Mouse (Mus musculus) CH12.LX (cell line): Measurements from ENCODE around the gene Rassf8. TPM values are rescaled to one million over a fixed set of nuclear protein-coding genes. Genes with fewer than 3 reads are reported as not detected.

ENCODE experiments used
- DNase-seq: peaks from one replicate; pipeline ENCODE4 v3.0.0-alpha.2; 2013; ENCODE audit errors: extremely low read depth
- H3K27ac ChIP-seq: 2 replicates; pipeline ENCODE4 v1.5.1; 2012; ENCODE audit warnings: low read depth, mild to moderate bottlenecking, control low read depth, moderate library complexity; ENCODE audit not compliant: insufficient read depth
- H3K27me3 ChIP-seq: replicated peaks from 2 replicates; pipeline ENCODE3; 2012; ENCODE audit warnings: inconsistent platforms
- H3K36me3 ChIP-seq, 2 experiments: replicated peaks in 1 of 2; 2 replicates each; pipeline versions ENCODE3 to v1.6.1; 2012; ENCODE audit warnings: inconsistent platforms in 1 of 2, low read length in 1 of 2, mild to moderate bottlenecking in 1 of 2, mixed read lengths in 1 of 2, moderate library complexity in 1 of 2; ENCODE audit not compliant: control insufficient read depth in 1 of 2, insufficient read depth in 1 of 2
- H3K4me1 ChIP-seq, 2 experiments: 2 replicates each; pipeline ENCODE4 v1.6.1; 2012; ENCODE audit warnings: inconsistent platforms in 1 of 2, moderate library complexity in 1 of 2; ENCODE audit not compliant: insufficient read depth in 2 of 2, control insufficient read depth in 1 of 2
- H3K4me2 ChIP-seq: 2 replicates; pipeline ENCODE4 v1.6.1; 2012; ENCODE audit warnings: low read depth, mild to moderate bottlenecking, control low read depth; ENCODE audit not compliant: poor library complexity, insufficient read depth, severe bottlenecking
- H3K4me3 ChIP-seq, 3 experiments: fragments of 150-350 bp in 1 of 3; sonication (generic) in 1 of 3; replicated peaks in 1 of 3; 2 replicates each; pipeline versions ENCODE3 to v1.5.1; 2011 to 2012; ENCODE audit warnings: low read depth in 2 of 3, low read length in 2 of 3, mild to moderate bottlenecking in 2 of 3, moderate library complexity in 2 of 3, control low read depth in 1 of 3, improper control_type of control experiment in 1 of 3, inconsistent platforms in 1 of 3, mixed read lengths in 1 of 3; ENCODE audit not compliant: poor library complexity in 1 of 3
- H3K79me2 ChIP-seq: replicated peaks from 2 replicates; pipeline ENCODE4 v1.6.1; 2012; ENCODE audit warnings: mild to moderate bottlenecking, moderate library complexity; ENCODE audit not compliant: control insufficient read depth, poor library complexity, insufficient read depth, severe bottlenecking; ENCODE audit errors: extremely low read depth
- H3K9ac ChIP-seq: 2 replicates; pipeline ENCODE4 v1.6.1; 2012; ENCODE audit warnings: low read depth, mild to moderate bottlenecking, control low read depth, moderate library complexity; ENCODE audit not compliant: insufficient read depth
- H3K9me3 ChIP-seq: replicated peaks from 2 replicates; pipeline ENCODE3; 2012; ENCODE audit warnings: low read length, inconsistent platforms, mixed read lengths
- BHLHE40 ChIP-seq: IDR thresholded peaks from 2 replicates; pipeline ENCODE4 v1.6.1; 2011; ENCODE audit warnings: mild to moderate bottlenecking, low read depth, low read length, improper control_type of control experiment
- CHD2 ChIP-seq: IDR thresholded peaks from 2 replicates; pipeline ENCODE4 v1.6.1; 2011; ENCODE audit warnings: low read length, improper control_type of control experiment
- EP300 ChIP-seq: IDR thresholded peaks from 2 replicates; pipeline ENCODE4 v1.6.1; 2011; ENCODE audit warnings: low read length, improper control_type of control experiment
- ETS1 ChIP-seq: conservative IDR thresholded peaks from 2 replicates; pipeline ENCODE4 v1.6.1; 2012; ENCODE audit warnings: low read depth, mild to moderate bottlenecking, inconsistent platforms, low read length, improper control_type of control experiment, moderate library complexity
- HCFC1 ChIP-seq: IDR thresholded peaks from 2 replicates; pipeline ENCODE4 v1.6.1; 2012; ENCODE audit warnings: low read depth, mild to moderate bottlenecking, inconsistent platforms, low read length, improper control_type of control experiment
- IRF4 ChIP-seq: IDR thresholded peaks from 2 replicates; pipeline ENCODE4 v1.6.1; 2014; ENCODE audit warnings: low read depth, mild to moderate bottlenecking, inconsistent platforms, low read length, improper control_type of control experiment
- MAFK ChIP-seq: IDR thresholded peaks from 2 replicates; pipeline ENCODE4 v1.6.1; 2011; ENCODE audit warnings: low read length, improper control_type of control experiment; ENCODE audit not compliant: insufficient replicate concordance
- MAX ChIP-seq: IDR thresholded peaks from 2 replicates; pipeline ENCODE4 v1.6.1; 2011; ENCODE audit warnings: low read length, improper control_type of control experiment
- NRF1 ChIP-seq: IDR thresholded peaks from 2 replicates; pipeline ENCODE4 v1.6.1; 2014; ENCODE audit warnings: low read depth, mild to moderate bottlenecking, inconsistent platforms, low read length, improper control_type of control experiment, moderate library complexity
- PAX5 ChIP-seq: IDR thresholded peaks from 2 replicates; pipeline ENCODE4 v1.6.1; 2012; ENCODE audit warnings: low read length, inconsistent platforms, mixed read lengths
- RAD21 ChIP-seq: IDR thresholded peaks from 2 replicates; pipeline ENCODE4 v1.6.1; 2011; ENCODE audit warnings: low read depth, mild to moderate bottlenecking, low read length, improper control_type of control experiment, moderate library complexity
- RCOR1 ChIP-seq: conservative IDR thresholded peaks from 2 replicates; pipeline ENCODE4 v1.6.1; 2012; ENCODE audit warnings: low read depth, mild to moderate bottlenecking, inconsistent platforms, low read length, improper control_type of control experiment
- SIN3A ChIP-seq: IDR thresholded peaks from 2 replicates; pipeline ENCODE4 v1.6.1; 2012; ENCODE audit warnings: low read length, improper control_type of control experiment, inconsistent platforms
- ZC3H11A ChIP-seq: IDR thresholded peaks from 2 replicates; pipeline ENCODE4 v1.6.1; 2012; ENCODE audit warnings: low read depth, mild to moderate bottlenecking, inconsistent platforms, low read length, improper control_type of control experiment
- ZKSCAN1 ChIP-seq: IDR thresholded peaks from 2 replicates; pipeline ENCODE4 v1.6.1; 2012; ENCODE audit warnings: low read depth, inconsistent platforms, low read length, improper control_type of control experiment, borderline replicate concordance
- dilution Hi-C: fragments of 300-500 bp; cut with MboI; formaldehyde crosslinking; loops from 2 replicates; pipeline ENCODE4 v1.14.3; 2020; ENCODE audit warnings: low sequenced_read_pairs; ENCODE audit not compliant: extremely low pct_unique_long_range_greater_than_20kb, extremely low pct_ligation_motif_present
- in situ Hi-C: fragments of 300-500 bp; cut with MboI; formaldehyde crosslinking; loops from 3 replicates; pipeline ENCODE4 v1.14.3; 2019; ENCODE audit warnings: low sequenced_read_pairs, low pct_ligation_motif_present, low pct_unique_long_range_greater_than_20kb, mixed read lengths
- polyA plus RNA-seq: library from polyadenylated mRNA; unstranded; fragments of >175 nt; gene quantifications from 2 replicates; pipeline ENCODE4 v1.2.1, GENCODE M21; 2012; ENCODE audit warnings: low read depth; ENCODE audit not compliant: insufficient read length
- total RNA-seq, 2 experiments: library from RNA; depleted of rRNA; stranded (reverse); fragments of 300-350 nt in 1 of 2; fragments of >200 nt in 1 of 2; gene quantifications; 2 replicates each; pipeline ENCODE4 v1.2.3; 2012 to 2014

The Rassf8 gene
- total and polyA plus RNA-seq, 3 experiments: 0.34 to 0.59 (median 0.48) TPM

DNA sequence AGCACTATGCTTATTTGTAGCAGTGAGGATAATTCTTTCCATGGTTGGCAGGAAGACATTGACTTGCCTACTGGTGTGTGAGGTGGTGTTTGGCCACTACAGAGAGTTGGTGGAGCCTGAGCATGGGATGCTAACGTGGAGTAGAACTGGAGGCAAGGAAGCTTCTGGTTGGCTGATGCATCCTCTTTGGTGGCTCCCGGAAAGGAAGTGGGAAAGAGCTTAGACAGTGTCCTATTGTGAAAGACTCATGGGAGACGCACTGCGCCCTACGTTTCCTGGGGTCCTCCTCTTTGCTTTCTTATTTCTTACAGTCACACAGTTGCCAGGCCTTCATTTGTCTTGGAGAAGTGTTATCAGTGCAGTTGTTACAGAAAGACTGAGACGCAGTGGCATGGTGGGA, 20.4 kb downstream of the Rassf8 start:
- H3K79me2 ChIP-seq: no peaks in the 10 kb centered on the region
- H3K9ac ChIP-seq: no peak overlapping the region
- peaks cover 11 to 16% of the 10 kb centered on the region in 2 experiments for H3K4me1 ChIP-seq
- H3K27ac ChIP-seq: no peak overlapping the region
- no peak overlapping the region for H3K4me3 ChIP-seq
- no peak for TF ChIP-seq CHD2
- no peak for TF ChIP-seq HCFC1
- no peaks in the 10 kb centered on the region for H3K9me3 ChIP-seq
- no peaks in the 10 kb centered on the region for H3K36me3 ChIP-seq
- no peak for DNase-seq
- no peak overlapping the region for H3K4me2 ChIP-seq
- in situ Hi-C loops: no loop called here
- dilution Hi-C loops: no loop called here
- no peaks in the 10 kb centered on the region for H3K27me3 ChIP-seq

GRCm38 (mm10) chr6:145767637-145768036, 21.1 kb downstream of the Rassf8 start:
- Histone ChIP-seq H3K27me3 (no peaks in the 10 kb centered on the region), H3K9me3 (no peaks in the 10 kb centered on the region), H3K36me3 (no peaks in the 10 kb centered on the region), H3K27ac (no peak overlapping the region), H3K79me2 (no peaks in the 10 kb centered on the region), H3K4me3 (no peak overlapping the region), H3K4me1 (peaks cover 11 to 16% of the 10 kb centered on the region in 2 experiments), H3K9ac (no peak overlapping the region), H3K4me2 (no peak overlapping the region)
- in situ Hi-C loops (no loop called here), dilution Hi-C loops (no loop called here)
- no peak for DNase-seq
- TF ChIP-seq HCFC1: no peak
- no peak for TF ChIP-seq ZC3H11A
- TF ChIP-seq RCOR1: no peak
- TF ChIP-seq NRF1: no peak
- no peak for TF ChIP-seq ZKSCAN1

- Histone ChIP-seq H3K27me3 (no peaks in the 10 kb centered on the region), H3K79me2 (no peaks in the 10 kb centered on the region), H3K4me3 (no peak overlapping the region), H3K36me3 (no peaks in the 10 kb centered on the region), H3K4me2 (no peak overlapping the region), H3K4me1 (peaks cover 11 to 16% of the 10 kb centered on the region in 2 experiments), H3K27ac (no peak overlapping the region), H3K9ac (no peak overlapping the region), H3K9me3 (no peaks in the 10 kb centered on the region)
- dilution Hi-C loops (no loop called here), in situ Hi-C loops (no loop called here)
- TF ChIP-seq IRF4 (no peak), RAD21 (no peak), EP300 (no peak), NRF1 (no peak), PAX5 (no peak), RCOR1 (no peak), MAX (no peak), SIN3A (no peak), BHLHE40 (no peak), MAFK (no peak), ETS1 (no peak)
- DNase-seq: no peak
Observed at GRCm38 (mm10) chr6:145768671-145769292, 22.2 kb downstream of the Rassf8 start.
